Mouse (Mus musculus) myocyte (in vitro differentiated cells): ENCODE results near the gene Krtap7-1.

ENCODE experiments used
- CEBPB ChIP-seq: IDR thresholded peaks from 2 replicates; pipeline ENCODE4 v1.6.1; 2011; ENCODE audit warnings: mild to moderate bottlenecking, moderate library complexity; ENCODE audit not compliant: poor library complexity, insufficient read depth, severe bottlenecking
- E2F4 ChIP-seq: IDR thresholded peaks from one replicate; pipeline ENCODE4 v1.6.1; 2011; ENCODE audit warnings: mild to moderate bottlenecking, control low read depth, moderate library complexity; ENCODE audit not compliant: insufficient read depth
- MAX ChIP-seq: IDR thresholded peaks from one replicate; pipeline ENCODE4 v1.6.1; 2011; ENCODE audit warnings: low read depth, mild to moderate bottlenecking, control low read depth
- MYOD1 ChIP-seq, 3 experiments: IDR thresholded peaks; one replicate each; pipeline ENCODE4 v1.6.1; 2011; ENCODE audit warnings: control low read depth in 2 of 3, low read depth in 2 of 3, mild to moderate bottlenecking in 2 of 3, moderate library complexity in 1 of 3; ENCODE audit not compliant: insufficient read length in 2 of 3, control insufficient read depth in 1 of 3
- MYOG ChIP-seq, 3 experiments: IDR thresholded peaks; one replicate each; pipeline ENCODE4 v1.6.1; 2011; ENCODE audit warnings: control low read depth in 2 of 3, low read depth in 2 of 3, mild to moderate bottlenecking in 2 of 3; ENCODE audit not compliant: insufficient read length in 2 of 3, control insufficient read depth in 1 of 3, insufficient read depth in 1 of 3
- POLR2A ChIP-seq: IDR thresholded peaks from one replicate; pipeline ENCODE4 v1.6.1; 2011; ENCODE audit warnings: low read depth, mild to moderate bottlenecking, control low read depth, moderate library complexity; ENCODE audit not compliant: insufficient read length
- POLR2AphosphoS2 ChIP-seq: IDR thresholded peaks from one replicate; pipeline ENCODE4 v1.6.1; 2011; ENCODE audit warnings: low read depth, control low read depth; ENCODE audit not compliant: insufficient read length
- SRF ChIP-seq: IDR thresholded peaks from one replicate; pipeline ENCODE4 v1.6.1; 2011; ENCODE audit warnings: low read depth; ENCODE audit not compliant: control insufficient read depth, insufficient read length
- TCF12 ChIP-seq: IDR thresholded peaks from one replicate; pipeline ENCODE4 v1.6.1; 2011; ENCODE audit warnings: mild to moderate bottlenecking, control low read depth; ENCODE audit not compliant: poor library complexity, insufficient read depth, severe bottlenecking
- USF1 ChIP-seq: IDR thresholded peaks from one replicate; pipeline ENCODE4 v1.6.1; 2011; ENCODE audit warnings: low read depth, mild to moderate bottlenecking, control low read depth, moderate library complexity

- TF ChIP-seq SRF = no peak
- TF ChIP-seq POLR2AphosphoS2 = no peak
- no peak for TF ChIP-seq MAX
- TF ChIP-seq POLR2A = no peak
- TF ChIP-seq E2F4 = no peak
- no peak for TF ChIP-seq TCF12
- TF ChIP-seq CEBPB = no peak
- no peak for TF ChIP-seq MYOD1 (IDR thresholded peaks at IDR 0.05; ENCODE audit: control insufficient read depth in 1 of 3, insufficient read length in 2 of 3, low read depth in 2 of 3)
- no peak for TF ChIP-seq MYOG (IDR thresholded peaks at IDR 0.05; ENCODE audit: control insufficient read depth in 1 of 3, insufficient read depth in 1 of 3, insufficient read length in 2 of 3, low read depth in 2 of 3)
- no peak for TF ChIP-seq USF1
Measured at GRCm38 (mm10) chr16:89537349-89537748, 29.2 kb upstream of the Krtap7-1 start.
